Mouse (Mus musculus) left cerebral cortex, adult 11 months (tissue): ENCODE measurements at regions not wholly inside any gene's neighbourhood (a gene's known extent, or its start where the extent isn't known, plus 50 kb on each side); places are given as distances from the start of the nearest gene placed in this dataset.

Source experiments
- DNase-seq: peaks from one replicate; pipeline ENCODE4 v3.0.0; 2022; ENCODE audit warnings: low spot score

DNA sequence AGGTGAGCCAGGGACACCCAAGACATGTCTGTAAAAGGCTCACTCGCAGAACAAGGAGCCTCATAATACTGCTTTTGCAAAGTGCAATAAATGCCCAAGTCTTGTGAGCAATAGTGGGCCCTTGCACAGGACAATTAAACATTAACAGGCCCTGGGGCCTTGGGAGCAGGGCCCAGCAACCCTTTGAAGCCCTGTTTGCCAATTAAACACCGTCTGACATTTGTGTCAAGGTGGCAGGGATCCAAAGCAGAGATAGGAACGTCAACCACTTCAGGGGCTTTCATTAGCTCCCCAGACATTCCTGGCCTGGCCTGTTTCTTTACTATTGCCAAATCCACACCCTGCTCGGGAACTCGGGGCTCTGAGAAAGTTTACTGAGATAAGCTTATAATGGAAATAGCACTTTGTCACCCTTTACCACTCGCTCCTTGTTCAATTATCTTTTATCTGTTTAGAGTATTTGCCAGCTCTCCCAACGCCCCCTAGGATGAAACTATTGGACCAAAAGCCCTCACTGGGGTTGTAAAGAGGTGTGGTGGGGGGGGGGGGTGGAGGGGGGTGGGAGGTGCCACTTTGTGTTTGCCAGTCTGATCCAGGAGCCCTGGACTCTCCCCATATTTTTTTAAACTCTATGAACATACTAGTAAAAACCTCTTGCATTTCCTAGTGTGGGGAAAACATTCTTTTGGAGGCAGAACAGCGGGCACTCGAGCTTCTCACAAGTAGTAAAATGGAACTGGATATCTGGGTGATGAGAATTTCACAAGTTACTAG lies 247.4 kb downstream of the Fam49a start:
- DNase-seq: no peak

DNA sequence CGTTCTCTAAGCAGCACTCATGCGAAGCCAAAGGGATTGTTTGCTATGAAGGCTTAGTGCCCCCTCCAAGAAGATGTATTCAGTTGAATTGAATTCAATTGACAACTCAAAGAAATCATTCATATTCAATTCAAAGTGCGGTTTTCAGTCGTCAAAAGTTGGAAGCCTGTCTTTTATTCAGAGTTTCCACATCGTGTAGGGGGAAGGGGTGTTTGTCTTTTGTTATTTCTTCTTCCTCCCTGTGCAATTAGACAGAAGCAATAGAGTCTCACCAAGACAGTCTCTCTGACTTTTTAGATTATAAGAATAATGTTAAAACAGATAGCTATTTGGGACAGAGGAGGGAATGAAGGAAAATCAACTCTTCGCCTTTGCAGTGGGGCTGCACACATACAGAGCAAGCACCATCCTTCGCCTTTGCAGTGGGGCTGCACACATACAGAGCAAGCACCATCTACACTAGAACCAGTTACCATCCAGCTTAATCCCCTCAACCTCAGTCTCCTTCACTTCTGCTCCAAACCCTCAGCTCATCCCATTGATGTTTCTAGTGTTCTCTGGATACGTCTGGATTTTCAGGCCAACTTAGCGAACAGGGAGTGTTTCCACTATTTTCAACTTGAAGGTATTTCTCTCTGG lies 246.7 kb downstream of the Fam49a start:
- DNase-seq: no peak

DNA sequence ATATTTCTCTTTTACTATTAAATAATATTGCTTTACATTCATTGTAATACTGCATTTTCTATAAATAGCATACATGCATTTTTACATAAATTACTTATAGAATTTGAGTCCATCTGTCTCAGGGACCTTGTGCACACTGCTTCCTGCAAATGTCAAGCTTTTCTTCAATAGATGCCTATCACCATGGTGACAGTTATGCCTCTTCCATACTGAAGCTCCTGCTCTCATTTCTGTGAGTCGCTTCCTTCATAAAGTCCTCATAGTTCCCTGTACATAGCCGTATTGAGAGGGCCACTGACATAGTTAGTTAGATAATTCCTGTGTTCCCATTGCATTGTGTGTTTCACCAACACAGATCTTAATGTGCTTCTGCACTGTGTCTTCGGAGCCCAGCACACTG lies 244.7 kb downstream of the Fam49a start:
- DNase-seq: no peak

DNA sequence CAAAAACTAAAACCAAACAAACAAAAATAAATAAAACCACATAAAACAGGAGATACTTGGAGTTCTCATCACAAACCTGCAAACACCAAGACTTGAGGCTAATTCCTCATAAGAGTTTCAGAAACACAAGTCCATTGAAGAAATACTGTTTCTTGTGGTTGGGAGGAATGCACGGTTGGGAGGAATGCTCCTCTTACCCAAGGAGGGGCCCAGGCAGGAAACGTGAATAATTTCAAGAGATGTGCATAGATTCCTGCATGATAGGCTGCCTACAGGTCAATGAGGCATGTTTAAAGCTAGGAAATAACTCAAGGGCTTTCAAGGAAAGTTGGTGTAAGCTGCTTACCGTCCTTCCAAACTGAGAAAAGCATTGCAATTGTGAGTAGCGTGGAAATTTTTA lies 243.7 kb downstream of the Fam49a start:
- no peak for DNase-seq

DNA sequence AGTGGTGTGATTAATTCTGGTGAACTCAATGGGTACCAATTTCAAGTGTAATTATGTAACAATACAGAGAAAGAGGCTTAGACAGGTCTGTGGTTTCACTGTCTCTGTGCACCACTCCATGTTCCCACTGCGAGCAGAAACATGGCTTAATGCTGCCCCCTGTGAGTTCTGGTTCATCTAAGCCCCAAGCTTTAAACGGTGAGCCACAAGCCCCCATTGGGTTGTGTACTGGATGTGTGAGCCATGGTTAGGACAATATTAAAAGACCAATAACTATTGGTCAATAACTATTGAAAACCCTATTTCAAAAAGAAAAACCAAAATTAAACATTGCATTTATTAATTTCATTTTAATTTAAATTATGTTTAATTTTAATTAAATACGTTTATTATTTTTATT lies 238.0 kb downstream of the Fam49a start:
- no peak for DNase-seq

DNA sequence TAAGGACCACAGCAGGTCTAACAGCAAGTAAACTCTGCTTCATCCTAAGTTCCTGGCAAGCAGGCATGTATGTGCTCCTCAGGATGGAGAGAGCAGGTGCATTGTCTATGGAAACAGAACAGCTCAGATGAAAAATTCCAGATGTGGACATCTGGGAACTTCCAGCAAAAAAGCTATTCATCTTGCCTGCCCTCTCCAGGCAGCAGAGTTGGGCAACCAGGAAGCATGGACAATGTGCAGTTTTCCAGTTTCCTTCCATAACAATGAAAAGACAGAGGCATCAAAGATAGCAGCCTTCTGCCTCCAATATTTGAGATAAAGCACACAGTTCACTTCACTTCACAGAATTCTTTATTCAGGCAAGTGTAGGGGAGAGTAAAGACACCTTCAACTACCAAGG lies 236.7 kb downstream of the Fam49a start:
- DNase-seq: no peak

GRCm38 (mm10) chr12:12497277-12497841 lies 235.4 kb downstream of the Fam49a start:
- DNase-seq: no peak

- DNase-seq: no peak
These were observed 234.7 kb downstream of the Fam49a start for GRCm38 (mm10) chr12:12496593-12497141.

- no peak for DNase-seq
These were observed 228.2 kb downstream of the Fam49a start for GRCm38 (mm10) chr12:12490173-12490572.

DNA sequence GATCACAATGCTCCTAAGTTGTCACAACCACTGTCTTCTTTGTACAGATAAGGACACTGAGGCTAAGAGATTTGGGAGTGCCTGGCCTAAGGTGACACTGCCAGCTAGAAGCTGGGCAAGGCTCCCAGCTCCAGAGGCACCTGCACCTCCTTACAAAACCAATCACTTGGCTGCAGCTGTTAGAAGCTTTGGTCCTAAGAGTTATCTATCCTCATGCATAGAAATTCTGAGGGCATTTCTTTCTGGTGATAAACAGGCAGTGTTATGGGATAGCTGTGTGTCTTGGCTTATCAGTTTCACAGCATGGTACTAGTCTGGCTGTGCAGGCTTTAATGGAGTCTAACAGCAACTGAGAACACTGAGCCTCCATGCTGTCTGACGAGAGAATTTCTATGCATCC lies 226.2 kb downstream of the Fam49a start:
- no peak for DNase-seq

GRCm38 (mm10) chr12:12486656-12487356 lies 224.9 kb downstream of the Fam49a start:
- DNase-seq: no peak

DNA sequence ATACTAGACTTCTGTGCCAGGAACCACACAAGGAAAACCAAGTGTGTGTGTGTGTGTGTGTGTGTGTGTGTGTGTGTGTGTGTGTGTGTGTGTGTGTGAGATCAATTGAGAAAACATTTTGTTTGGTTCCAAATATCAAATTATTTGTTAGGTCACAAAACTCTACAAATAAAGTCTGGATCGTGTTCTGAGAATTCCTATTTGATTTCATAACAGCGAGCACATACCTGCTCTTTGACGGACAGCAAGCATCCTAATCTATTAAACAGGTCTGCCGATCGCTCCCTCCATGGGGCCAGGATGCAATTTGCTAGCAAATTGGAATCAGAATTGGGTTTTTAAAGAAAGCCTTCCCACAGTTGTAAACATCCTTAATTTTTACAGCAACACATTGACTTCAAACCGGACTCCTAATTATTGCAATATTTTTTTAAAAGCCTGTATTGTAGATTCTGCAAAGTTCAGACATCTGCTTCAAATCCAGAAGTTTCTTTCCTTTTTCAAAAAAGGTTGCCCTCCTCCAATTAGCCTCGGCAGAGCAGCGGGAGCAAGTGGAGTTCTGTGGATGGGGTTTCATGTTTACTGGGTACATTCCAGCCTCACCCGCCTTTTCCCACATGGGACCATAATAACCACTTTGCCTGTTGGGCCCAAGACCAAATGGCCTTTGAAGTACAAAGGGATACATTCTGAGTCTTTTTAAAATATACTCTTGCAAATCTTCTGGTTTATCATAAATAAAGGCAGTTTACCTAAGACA lies 223.2 kb downstream of the Fam49a start:
- DNase-seq: no peak

DNA sequence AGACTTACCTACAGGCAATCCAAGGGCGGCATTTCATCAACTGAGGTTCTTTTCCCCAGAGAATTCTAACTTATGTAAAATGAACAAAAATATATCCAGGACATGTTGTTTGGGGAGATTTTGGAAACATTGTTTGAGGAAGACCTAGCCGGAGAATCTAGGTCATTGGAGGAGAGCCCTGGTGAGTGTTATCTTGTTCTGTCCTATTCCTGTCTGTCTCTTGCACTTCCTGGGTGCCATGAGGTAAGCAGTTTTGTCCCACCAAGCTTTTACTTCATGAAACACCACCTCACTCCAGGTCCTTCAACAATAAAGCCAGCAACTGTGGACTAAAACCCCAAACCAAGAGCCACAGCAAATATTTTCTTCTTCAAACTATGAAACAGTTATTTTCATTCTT lies 218.5 kb downstream of the Fam49a start:
- DNase-seq: no peak

- no peak for DNase-seq
These were observed 190.1 kb downstream of the Fam49a start for GRCm38 (mm10) chr12:12452086-12452485.

- DNase-seq: no peak
These were observed 184.8 kb downstream of the Fam49a start for GRCm38 (mm10) chr12:12446768-12447167.

GRCm38 (mm10) chr12:12446281-12446680 lies 184.3 kb downstream of the Fam49a start:
- no peak for DNase-seq

- DNase-seq: no peak
These were observed 180.9 kb downstream of the Fam49a start for GRCm38 (mm10) chr12:12442872-12443271.

DNA sequence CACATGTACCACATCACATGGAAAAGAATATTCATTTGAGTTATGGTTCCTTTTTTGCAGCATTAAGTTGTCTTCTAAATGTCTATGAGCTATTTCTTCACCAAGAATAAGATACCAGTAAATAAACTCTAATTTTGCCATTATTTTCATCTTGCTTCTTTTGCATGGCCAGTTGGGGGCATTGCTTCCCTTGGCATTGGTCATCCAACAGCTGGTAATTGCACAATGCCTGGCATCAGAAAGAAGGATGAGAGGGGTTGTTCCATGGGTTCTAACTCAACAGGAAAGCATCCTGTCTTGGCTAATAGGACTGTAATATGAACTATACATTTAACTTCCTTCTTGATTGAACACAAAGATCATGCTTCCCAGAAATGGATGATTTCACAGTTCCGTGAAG lies 174.4 kb downstream of the Fam49a start:
- no peak for DNase-seq

- no peak for DNase-seq
These were observed 170.7 kb downstream of the Fam49a start for GRCm38 (mm10) chr12:12432597-12432996.
